Mouse (Mus musculus): ENCODE measurements around the gene Palld.

The Palld gene

GRCm38 (mm10) chr8:61686340-61686739 lies 216.2 kb downstream of the Palld start:
- no peak for DNase-seq (ENCODE audit: low read depth, low spot score)

GRCm38 (mm10) chr8:61685280-61685679 lies 217.2 kb downstream of the Palld start:
- no peak for DNase-seq (ENCODE audit: low read depth, low spot score)

- no peak for DNase-seq (ENCODE audit: low read depth, low spot score)
Measured at GRCm38 (mm10) chr8:61684280-61684939, 218.1 kb downstream of the Palld start.

- no peak for DNase-seq (ENCODE audit: low read depth, low spot score)
Measured at GRCm38 (mm10) chr8:61682902-61683301, 219.6 kb downstream of the Palld start.

- DNase-seq (ENCODE audit: low read depth, low spot score) = no peak
Measured at GRCm38 (mm10) chr8:61681217-61681616, 221.3 kb downstream of the Palld start.

- DNase-seq (ENCODE audit: low read depth, low spot score) = no peak
Measured at GRCm38 (mm10) chr8:61677227-61677626, 225.3 kb downstream of the Palld start.

- DNase-seq (ENCODE audit: low read depth, low spot score) = no peak
Measured at GRCm38 (mm10) chr8:61671151-61671550, 231.3 kb downstream of the Palld start.

- no peak for DNase-seq (ENCODE audit: low read depth, low spot score)
Measured at GRCm38 (mm10) chr8:61670376-61670775, 232.1 kb downstream of the Palld start.

- DNase-seq (ENCODE audit: low read depth, low spot score) = no peak
Measured at GRCm38 (mm10) chr8:61666919-61667318, 235.6 kb downstream of the Palld start.

GRCm38 (mm10) chr8:61665021-61665420 lies 237.5 kb downstream of the Palld start:
- DNase-seq (ENCODE audit: low read depth, low spot score) = no peak

GRCm38 (mm10) chr8:61664162-61664561 lies 238.3 kb downstream of the Palld start:
- no peak for DNase-seq (ENCODE audit: low read depth, low spot score)

- DNase-seq (ENCODE audit: low read depth, low spot score) = no peak
Measured at GRCm38 (mm10) chr8:61662829-61663228, 239.7 kb downstream of the Palld start.

GRCm38 (mm10) chr8:61661611-61662010 lies 240.9 kb downstream of the Palld start:
- DNase-seq (ENCODE audit: low read depth, low spot score) = no peak

- DNase-seq (ENCODE audit: low read depth, low spot score) = no peak
Measured at GRCm38 (mm10) chr8:61660961-61661360, 241.5 kb downstream of the Palld start.

GRCm38 (mm10) chr8:61651955-61652354 lies 250.5 kb downstream of the Palld start:
- no peak for DNase-seq (ENCODE audit: low read depth, low spot score)

GRCm38 (mm10) chr8:61646195-61646835 lies 256.2 kb downstream of the Palld start:
- no peak for DNase-seq (ENCODE audit: low read depth, low spot score)

GRCm38 (mm10) chr8:61645642-61646041 lies 256.8 kb downstream of the Palld start:
- DNase-seq (ENCODE audit: low read depth, low spot score) = no peak

GRCm38 (mm10) chr8:61643215-61643614 lies 259.3 kb downstream of the Palld start:
- no peak for DNase-seq (ENCODE audit: low read depth, low spot score)

- DNase-seq (ENCODE audit: low read depth, low spot score) = no peak
Measured at GRCm38 (mm10) chr8:61642358-61642847, 260.1 kb downstream of the Palld start.

GRCm38 (mm10) chr8:61639596-61639995 lies 262.9 kb downstream of the Palld start:
- DNase-seq (ENCODE audit: low read depth, low spot score) = no peak

- no peak for DNase-seq (ENCODE audit: low read depth, low spot score)
Measured at GRCm38 (mm10) chr8:61639008-61639407, 263.5 kb downstream of the Palld start.

GRCm38 (mm10) chr8:61637736-61638135 lies 264.8 kb downstream of the Palld start:
- no peak for DNase-seq (ENCODE audit: low read depth, low spot score)

GRCm38 (mm10) chr8:61634811-61635210 lies 267.7 kb downstream of the Palld start:
- no peak for DNase-seq (ENCODE audit: low read depth, low spot score)
